Mouse (Mus musculus): Measurements from ENCODE around the gene Fhit.
"Not testable (repeated sequence)": the region's sequence is repeated elsewhere in the genome, so short reads cannot be mapped to it uniquely, and the experiment has no call there.

Fhit gene

DNA sequence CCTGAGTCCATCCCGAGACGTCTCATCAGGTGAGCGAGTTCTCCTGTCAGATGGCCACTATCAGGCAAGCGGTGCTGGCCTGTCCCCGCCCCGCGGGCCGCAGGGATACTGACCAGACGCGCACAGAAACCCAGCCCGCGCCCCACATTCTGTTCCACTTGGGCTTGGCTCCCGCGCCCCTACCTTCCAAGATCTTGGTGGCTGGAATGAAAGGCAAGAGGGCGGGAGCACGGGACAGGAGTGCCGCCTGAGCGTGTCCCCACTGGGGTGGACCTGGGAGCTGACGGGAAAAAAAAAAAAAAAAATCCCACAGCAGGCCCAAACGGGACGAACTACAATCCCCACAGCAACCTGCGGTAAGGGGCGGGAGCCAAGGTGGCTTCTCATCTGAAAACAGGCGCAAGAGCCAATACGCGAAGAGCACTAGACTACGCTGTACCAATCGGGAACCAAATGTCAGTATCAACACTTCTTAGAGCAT, at the start of gene Fhit:
Gene Fhit, minus strand, starts transcription at position 285 of the 481 bp plus-strand sequence.
- DNase-seq, result peak; percentile 95 to 97

DNA sequence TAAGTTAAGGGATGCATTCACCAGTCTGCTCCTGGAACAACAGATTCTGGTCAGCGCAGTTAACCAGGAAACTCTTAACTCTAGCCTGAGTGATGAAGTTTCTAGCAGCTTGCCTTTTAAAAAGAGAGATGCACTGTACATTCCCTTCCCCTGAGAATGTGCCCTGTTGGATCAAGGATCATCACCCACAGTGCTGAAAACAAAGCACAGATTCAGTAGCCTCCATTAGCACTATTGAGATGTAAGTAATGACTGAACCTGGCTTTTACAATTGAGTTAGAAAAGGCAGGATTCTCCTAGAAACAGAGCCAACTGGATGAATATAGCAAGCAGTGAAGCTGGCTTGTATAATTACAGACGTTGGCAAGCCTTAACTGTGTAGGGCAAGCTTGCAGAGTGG, 45.0 kb upstream of the Fhit start:
- DNase-seq, result no peak

DNA sequence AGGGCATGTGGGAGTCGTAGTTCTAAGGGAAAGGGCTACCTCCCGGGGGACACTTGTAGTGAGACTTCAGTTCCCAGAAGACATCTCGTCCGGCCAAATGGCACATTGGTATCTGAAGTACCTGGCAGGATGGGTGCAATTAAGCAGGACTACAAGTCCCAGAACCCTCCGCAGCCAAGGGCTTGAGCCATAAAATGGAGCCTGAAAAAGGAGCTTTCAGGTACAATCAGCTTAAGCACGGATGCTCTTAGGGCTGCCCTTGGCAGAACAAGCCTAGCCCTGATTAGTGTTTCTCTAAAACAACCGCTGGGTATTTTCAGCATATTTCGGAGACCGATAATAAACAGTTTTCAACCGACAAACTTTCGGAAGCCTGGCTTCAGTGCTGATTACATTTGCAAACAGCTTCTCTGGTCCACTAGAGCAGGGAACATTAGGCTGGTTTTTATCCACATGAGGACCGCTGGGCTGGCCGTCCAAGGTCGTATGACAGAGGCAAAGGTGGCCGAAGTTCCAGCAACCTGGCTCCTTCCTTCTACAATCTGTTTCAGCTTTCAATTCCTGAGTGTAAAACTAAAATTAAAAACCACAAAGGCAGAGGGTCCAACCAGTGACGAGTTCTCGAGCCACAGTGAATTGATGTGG, 907 bp downstream of the Fhit start:
- DNase-seq, result peak; percentile 86 to 96

DNA sequence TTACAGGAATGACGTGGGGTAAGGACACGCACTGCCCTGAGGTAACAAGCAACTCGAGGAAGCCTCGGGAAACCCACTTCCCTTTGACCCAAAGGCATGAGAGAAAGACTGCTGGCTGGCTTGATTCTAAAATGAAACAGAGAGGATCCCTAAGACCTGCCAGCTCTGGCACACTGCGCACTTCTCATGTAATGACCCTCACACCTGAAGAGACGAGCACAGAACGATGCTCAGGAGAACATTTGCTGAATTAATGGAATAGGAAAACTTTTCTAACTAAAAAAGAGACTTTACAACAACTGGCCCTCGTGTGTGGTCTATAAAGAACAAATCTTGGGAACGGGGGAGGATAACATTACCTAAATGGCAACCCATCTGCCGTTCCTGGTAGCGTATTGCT, 2.2 kb downstream of the Fhit start:
- DNase-seq, result peak; percentile 31 to 41

DNA sequence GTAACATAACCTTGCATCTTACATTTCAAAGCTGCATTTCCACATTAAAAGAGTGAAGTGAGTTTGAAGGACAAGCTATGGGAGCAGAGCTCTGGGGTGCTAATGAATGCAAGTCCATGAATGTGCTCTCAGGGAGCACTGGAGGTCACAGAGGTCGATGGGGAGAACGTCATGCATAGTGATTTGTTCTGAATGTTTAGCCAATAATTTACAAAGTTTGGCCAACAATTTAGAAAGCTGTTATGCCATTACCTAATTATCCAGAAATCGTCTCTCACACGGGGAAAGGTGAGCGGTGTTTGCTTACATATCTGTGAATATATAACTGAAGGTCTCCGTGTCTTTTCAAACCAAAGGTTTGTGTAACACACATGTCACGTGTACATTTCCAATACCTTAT, 2.8 kb downstream of the Fhit start:
- DNase-seq, result peak; percentile 82 to 93

DNA sequence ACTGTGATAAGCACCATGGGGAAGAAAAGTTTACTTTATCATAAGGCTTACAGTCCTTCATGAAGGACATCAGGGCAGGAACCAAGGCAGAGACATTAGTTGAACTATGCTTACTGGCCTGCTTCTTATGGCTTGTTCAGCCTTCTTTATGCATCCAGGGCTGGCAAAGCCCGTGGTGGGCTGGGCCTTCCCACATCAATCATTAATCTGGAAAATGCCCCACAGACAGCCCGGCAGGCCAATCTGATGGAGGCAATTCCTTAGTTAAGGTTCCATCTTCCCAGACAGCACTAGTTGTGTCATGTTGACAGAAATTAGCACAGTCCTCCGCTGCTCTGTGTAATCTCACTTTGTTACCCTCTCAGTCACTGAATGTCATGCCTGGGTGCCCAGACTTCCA, 4.1 kb downstream of the Fhit start:
- DNase-seq, result peak; percentile 52 to 56

DNA sequence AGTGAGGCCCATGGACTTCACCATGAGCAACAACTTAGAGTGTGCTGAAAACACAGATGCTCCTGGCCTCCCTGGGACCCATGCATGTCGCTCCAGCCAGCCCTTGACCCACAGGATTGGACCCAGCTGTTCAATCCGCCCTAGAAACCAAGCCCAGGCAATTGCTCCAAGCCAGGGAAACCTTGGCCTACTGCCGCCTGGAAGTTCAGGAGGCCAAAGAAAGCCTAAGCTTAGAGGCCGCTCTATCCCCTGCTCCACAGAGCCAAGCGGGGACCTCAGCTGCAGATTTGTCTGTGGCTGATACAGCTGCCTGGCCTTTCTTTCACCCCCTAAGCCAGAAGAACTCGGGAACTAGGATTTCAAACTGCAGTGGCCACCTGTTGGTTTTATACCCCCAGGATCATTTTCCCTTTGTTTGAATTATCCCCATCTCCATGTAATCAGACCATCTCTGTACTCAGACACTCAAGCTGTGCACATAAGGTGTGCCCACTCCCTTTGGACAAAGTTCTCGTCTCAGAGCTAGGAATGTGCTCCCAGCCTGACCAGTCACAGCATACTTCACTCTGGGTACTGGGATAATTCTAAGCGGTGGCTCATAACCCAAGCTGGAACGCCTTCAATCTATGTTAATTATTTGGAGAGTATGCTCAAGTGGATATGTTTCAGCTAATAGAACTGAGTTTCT, 10.1 kb downstream of the Fhit start:
- DNase-seq, result peak; percentile 47 to 71

DNA sequence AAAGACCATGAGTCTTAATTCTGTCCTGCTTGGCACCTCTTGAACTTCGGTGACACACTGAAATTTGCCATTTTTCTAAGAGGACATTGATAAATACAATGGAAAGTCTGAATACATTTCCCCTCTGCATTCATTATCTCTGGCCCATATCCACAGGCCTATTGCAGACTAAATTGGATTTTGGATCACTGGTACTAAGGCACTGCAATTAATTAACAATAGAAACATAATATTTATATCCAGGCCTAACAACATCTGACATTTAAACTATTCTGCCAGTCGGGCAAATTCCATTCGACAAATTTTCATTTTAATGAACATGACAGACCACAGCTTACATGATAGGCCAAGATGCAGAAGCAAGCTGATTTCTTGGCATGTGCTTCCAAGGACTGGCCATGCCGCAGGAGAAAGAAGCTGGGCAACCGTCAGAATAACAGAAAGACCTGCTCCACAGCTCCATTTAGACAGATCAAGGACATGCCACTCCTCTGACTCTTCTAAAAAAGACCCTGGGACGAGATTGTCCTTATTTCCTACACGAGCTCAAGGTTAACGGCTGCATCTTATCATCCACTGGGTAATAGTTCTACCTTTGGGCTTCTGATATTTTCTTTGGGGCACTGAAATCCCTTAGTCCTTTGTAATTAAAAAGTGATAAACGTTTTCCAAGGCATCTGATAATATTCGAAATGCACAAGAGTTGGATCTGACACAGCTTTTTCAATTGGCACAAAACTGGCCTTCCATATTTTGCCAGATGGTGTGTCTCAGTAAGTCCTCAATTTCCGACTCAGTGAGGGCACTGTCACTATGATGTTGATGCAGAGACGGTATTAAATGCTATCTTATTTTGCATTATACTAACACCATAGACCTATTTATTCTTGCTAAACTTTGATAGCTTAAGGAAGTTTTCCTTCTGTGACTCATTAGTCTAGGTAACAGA, 27.8 kb downstream of the Fhit start:
- DNase-seq, result no peak

DNA sequence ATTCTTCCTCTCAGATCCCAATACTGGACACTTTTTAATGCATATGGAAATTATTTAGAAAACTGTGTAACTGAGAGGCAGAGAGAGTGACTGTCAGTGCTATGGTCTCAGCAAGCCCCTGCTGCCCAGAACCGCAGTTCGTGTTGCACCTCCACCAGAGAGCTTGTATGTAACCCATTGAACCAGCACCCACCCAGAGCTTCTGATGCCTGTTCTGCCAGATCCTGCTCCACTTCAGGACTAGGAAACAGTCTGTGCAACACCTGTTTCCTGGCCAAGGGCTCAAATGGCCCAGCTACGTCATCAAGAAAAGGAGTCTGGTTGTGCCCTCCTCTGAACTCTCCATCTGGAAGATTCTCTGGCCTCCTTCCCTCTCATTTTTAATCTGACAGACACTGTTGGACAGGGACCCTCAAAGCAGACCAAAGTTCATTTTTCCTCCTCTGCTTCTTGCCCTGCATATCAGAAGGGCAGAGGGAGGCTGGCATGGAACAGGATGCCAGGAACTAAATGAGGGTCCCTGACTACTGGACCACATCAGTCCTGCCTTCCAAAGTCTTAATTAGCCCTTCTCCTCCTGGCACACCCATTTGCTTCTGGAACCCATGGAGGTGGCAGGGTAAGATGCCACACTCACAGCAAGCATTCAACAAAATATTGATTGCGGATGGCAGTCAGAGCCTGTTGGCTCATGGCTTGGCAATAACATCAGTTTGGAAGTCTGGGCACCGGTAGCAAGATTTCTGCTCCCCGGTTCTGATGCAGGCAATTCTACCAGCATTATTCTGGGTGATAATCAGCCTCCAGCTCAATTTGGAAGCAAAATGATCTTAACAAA, 29.0 kb downstream of the Fhit start:
- DNase-seq, result peak; percentile 24 to 31

DNA sequence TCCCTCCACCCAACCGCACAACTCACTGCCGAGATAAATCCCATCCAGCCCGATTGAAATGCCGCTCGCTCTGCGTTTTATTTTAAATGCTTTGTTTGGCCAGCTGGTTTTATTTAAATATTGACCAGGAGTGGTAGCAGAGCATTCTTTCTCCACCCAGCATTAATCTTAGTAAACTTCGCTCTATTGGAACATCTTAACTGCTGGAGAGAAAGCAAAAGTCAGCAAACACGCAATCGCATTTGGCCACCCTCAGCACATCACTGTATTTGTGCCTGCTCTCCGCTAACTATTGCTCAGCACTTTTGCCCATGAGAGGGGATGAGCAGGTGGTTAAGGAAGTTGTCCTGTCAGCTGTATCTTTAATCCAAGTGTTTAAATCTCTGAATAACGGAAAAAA, 36.7 kb downstream of the Fhit start:
- DNase-seq, result peak; percentile 15 to 42

DNA sequence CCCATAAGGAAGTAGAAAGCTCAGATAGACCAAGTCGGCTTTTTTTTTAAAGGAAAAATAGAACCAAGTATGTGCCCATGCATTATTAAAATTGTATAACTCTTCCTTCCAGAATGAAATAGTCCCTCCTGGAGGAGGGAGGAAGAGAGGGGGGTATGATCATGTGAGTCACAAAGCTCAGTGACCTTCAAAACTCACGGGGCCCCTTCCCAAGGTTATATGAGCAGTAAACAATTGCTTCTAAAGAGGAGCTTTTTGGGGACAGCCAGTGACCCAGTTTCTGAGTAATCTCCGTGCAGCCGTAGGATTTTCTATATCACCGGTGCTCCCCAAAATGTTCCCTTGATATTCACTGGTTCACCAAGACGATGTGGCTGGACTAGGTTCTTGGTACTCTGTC, 42.8 kb downstream of the Fhit start:
- no peak for DNase-seq

DNA sequence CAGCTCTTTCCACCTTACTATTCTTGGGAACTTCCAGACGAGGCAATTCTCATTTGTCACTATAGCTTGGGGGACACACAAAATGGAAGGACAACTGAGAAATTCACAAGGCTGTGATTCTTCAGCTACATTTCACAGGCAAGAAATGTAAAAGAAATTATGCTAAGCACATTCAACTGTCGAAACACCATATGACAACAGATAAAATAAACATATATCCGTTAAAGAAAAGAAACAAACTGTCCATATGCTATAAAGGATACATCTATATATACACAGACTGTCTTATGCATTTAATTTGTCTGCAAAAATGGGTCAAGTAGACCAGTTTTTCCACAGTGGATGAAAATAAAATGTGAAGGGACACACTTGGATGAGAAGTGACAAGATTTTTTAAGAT, 76.2 kb downstream of the Fhit start:
- DNase-seq, result no peak

DNA sequence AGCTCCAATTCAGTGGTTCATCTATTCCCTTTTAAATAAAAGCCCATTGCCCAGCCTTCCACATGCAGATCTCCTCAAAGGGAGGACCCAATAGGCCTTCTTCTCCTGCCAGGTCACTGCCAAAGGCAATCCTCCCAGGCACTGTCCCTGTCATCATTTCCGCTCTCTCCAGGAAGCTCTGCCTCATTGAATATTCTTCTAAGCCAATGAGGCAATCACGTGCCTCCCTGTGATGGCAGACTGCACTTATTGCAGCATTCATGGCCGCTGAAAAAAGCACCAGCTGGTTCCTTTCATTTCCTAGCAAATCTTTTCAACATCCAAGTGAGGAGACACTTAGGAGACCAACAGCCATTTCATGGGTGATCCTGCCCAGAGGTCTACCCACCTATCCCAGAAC, 77.9 kb downstream of the Fhit start:
- no peak for DNase-seq

DNA sequence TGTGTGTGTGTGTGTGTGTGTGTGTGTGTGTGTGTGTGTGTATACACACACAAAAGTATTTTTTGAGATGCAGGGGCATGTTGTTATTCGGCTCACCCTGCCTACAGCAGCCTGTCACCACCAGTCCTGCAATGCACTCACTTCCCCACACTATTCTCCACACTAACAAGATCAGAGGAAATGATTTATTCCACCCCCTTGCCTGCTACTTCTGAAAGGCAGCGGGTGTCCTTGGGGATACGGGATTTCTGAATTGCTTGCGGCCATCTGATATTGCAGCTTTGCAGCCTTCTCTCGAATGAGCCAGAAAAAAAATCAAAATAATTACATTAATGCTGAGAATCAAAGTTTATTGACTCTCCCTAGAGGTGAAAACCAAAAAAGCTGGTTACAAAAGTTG, 78.4 kb downstream of the Fhit start:
- DNase-seq, result no peak

DNA sequence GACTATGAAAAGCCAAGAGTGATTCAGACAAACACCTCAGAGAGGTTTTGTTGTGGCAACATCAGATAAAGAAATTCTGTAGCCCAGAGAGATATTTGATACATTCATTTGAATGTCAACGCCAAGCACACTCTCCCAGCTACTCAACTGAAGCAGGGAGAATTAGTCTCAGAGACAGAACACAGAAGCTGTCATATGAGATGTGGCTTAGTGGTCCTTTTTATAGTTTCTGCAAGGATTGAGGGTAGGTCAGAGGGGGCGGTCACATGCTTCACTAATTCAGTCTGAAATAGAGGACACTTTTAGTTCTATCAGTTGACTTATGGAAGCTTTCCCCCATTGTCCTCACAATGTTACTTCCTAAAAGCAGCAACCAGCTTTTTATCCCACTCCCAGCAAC, 98.2 kb downstream of the Fhit start:
- no peak for DNase-seq

DNA sequence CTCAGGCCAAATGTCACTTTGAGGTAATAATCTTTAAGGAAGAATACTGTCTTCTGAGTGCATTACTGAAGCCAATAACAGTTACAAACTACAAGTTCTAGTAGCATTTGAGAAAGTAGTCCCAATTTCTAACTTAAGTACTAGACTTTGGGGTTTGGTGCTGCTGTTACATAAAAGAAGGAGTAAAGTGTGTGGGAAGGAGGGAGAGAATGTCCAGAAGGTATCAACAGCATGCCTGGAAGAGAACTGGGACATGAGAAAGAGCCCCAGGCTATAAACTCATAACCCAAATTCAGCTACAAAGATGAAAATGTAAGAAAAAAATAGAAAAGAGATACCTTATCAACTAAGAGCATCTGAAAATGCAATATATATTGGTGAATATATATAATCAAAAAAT, 101.6 kb downstream of the Fhit start:
- no peak for DNase-seq

DNA sequence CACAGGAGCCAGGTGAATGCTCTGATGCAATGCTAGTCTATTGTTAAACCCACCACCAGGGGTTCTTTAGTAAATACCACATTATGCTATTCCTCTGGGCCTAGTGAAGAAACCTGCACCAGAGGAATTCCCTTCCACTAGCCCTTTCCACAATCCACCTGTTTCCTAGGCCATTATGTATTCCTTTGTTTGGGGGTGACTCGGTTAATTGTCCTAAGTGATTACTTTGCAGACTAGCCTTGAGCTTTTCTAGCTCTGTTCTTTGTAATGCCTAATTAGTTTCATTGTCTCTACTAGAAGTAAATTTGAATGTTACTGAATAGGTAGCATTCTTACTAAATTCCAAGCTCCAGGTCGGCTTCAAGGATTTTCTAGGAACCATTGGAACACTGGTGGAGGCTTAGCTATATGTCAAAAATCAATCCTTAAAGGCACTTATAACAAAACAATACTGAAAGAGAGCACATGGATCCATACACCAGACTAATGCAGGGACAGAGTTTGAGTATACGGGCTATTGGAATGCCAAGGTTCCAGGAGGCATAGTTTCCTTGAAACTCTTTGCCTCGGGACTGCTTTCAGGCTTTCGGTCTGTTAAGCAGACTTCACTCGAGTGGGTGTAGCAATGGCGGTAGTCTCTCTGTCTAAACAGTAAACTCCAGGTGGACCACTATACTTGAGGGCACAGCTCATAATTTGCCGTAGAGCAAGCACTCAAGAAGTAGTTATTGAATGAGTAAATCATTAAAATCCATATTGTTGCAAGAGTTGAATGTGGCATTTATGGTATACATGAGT, 122.1 kb downstream of the Fhit start:
- not testable (repeated sequence) for DNase-seq

DNA sequence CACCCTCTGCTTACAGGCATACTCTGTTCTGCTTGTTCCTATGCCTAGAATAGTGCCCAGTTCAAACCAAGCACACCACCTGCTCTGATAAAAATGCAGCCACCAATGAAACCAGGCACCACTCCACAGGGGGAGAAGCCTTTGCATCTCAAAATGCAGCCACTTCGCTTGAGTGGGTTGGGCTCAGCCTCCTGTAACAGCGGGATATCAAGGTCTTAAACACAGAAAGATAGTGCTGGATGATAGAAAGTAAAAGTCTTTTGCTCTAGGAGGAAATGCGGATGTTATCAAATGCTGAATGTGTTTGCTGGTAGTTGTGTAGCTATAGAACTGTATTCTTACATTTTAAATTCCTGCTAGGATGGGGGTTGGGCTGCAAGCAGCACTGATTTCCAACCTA, 140.4 kb downstream of the Fhit start:
- DNase-seq, result no peak

DNA sequence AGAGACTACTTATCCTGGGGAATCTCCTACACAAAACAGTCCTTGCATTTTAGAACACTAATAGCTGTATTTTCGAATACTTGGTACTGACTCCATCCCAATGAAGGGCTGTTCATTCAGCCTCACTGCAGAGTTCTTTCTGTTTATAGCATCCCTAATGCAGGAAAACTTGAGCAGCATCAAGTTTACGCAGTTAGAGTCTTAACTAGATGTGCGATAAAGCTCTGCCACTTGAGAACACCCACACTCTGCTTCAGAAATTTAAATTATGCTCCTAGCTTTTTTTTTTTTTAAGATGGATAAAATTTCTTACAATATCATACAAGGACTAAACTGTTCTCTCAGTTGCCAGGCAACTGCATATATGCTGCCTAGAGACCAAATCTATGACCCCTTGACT, 183.2 kb downstream of the Fhit start:
- no peak for DNase-seq

DNA sequence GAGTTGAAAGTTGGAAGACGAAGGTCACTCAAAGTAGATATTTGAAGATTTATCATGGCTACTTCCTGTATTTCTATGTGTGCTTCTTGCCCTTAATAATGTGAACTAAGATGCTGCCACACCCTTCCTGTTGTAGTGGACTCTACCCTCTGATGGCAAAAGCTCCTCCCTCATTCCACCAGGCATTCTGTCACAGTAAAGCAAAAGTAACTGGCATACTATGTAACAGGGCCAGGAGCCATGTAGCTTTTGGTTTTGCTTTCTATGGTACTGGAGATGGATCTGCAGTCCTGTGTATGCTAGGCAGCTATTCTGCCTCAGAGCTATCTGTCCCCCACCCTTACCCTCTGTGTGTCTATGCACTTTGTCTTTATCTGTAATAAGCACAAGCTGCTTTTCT, 220.2 kb downstream of the Fhit start:
- no peak for DNase-seq

DNA sequence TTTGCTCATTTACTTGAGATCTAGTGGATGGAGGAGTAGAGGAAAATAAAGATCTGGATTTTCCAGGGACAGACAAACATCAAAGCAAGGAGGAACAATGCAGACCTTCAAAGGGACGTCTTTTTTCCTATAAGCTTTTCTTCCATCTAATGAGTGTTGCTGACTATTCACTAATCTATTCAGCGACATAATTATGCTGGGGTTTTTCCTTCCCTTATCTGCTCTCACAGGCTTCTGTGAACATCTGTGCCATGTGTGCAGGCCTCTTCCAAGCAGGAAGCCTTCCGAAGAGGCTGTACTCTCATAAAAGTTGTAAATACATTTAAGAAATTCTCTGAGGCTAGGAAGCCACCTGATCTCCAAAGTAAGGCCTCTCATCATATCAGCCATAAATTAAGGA, 228.2 kb downstream of the Fhit start:
- DNase-seq, result no peak
